Mouse (Mus musculus): Measurements from ENCODE around the gene Bcas1.

The Bcas1 gene

GRCm38 (mm10) chr2:170418748-170419147, 8.9 kb downstream of the Bcas1 start:
- peak in 1 of 2 experiments; percentile 27 for DNase-seq

- no peak for DNase-seq
Observed at GRCm38 (mm10) chr2:170411490-170412168, 16.0 kb downstream of the Bcas1 start.

- DNase-seq = no peak
Observed at GRCm38 (mm10) chr2:170410677-170411489, 16.8 kb downstream of the Bcas1 start.

GRCm38 (mm10) chr2:170406438-170406837, 21.2 kb downstream of the Bcas1 start:
- DNase-seq = no peak

- DNase-seq = no peak
Observed at GRCm38 (mm10) chr2:170404781-170405573, 22.7 kb downstream of the Bcas1 start.

- no peak for DNase-seq
Observed at GRCm38 (mm10) chr2:170403666-170404385, 23.8 kb downstream of the Bcas1 start.

GRCm38 (mm10) chr2:170401211-170401799, 26.3 kb downstream of the Bcas1 start:
- DNase-seq = peak; percentile 64 to 74

GRCm38 (mm10) chr2:170400666-170401065, 27.0 kb downstream of the Bcas1 start:
- DNase-seq = no peak

- DNase-seq = no peak
Observed at GRCm38 (mm10) chr2:170391994-170392393, 35.7 kb downstream of the Bcas1 start.

GRCm38 (mm10) chr2:170388320-170388719, 39.3 kb downstream of the Bcas1 start:
- DNase-seq = no peak

GRCm38 (mm10) chr2:170385556-170385955, 42.1 kb downstream of the Bcas1 start:
- no peak for DNase-seq

- DNase-seq = no peak
Observed at GRCm38 (mm10) chr2:170384770-170385169, 42.9 kb downstream of the Bcas1 start.

GRCm38 (mm10) chr2:170373391-170373790, 54.3 kb downstream of the Bcas1 start:
- no peak for DNase-seq

GRCm38 (mm10) chr2:170365676-170366075, 62.0 kb downstream of the Bcas1 start:
- DNase-seq = no peak

- peak in 1 of 2 experiments; percentile 53 for DNase-seq
Observed at GRCm38 (mm10) chr2:170365271-170365670, 62.4 kb downstream of the Bcas1 start.

GRCm38 (mm10) chr2:170356667-170357374, 70.8 kb downstream of the Bcas1 start:
- DNase-seq = peak in 1 of 2 experiments; percentile 38

GRCm38 (mm10) chr2:170354963-170355367, 72.7 kb downstream of the Bcas1 start:
- peak; percentile 75 to 87 for DNase-seq

GRCm38 (mm10) chr2:170352273-170352672, 75.4 kb downstream of the Bcas1 start:
- no peak for DNase-seq

- no peak for DNase-seq
Observed at GRCm38 (mm10) chr2:170351847-170352246, 75.8 kb downstream of the Bcas1 start.

GRCm38 (mm10) chr2:170349784-170350183, 77.9 kb downstream of the Bcas1 start:
- DNase-seq = no peak

- no peak for DNase-seq
Observed at GRCm38 (mm10) chr2:170349096-170349495, 78.5 kb downstream of the Bcas1 start.

All from kidney, postnatal 25 days (tissue).